Mouse (Mus musculus): Measurements from ENCODE around the gene Rer1. TPM values are rescaled to one million over a fixed set of nuclear protein-coding genes. Genes with fewer than 3 reads are reported as not detected.
A peak's percentile ranks its signal among the peaks of the same experiment; 100 is the strongest.

Rer1 gene
- total RNA-seq, 2 experiments from 2014 or later = 60.6 to 63.0 TPM

DNA sequence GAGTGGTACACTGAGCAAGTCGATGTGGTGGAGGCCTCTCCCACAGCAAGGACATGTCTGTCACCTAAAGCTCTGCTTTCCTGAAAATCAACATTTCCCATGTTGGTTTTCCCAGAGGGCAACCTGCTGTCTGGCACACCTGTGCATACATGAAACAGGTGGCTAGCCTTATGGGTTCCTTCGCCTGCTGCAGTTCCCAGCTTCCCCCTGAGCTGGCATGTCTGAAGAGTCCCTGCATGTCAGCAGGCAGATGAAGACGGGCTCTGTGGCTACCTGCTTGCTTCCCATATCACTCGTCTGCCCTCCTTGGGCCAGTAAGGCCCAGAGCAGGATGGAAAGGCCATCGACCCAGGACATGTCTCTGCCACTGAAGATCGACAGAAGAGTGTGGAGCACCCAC lies 11.3 kb upstream of the Rer1 start:
- Histone ChIP-seq H3K27ac (no peak overlapping the region), H3K4me3 (no peak overlapping the region)
- TF ChIP-seq CTCF (conservative IDR thresholded peaks at IDR 0.05) = no peak
- no peak for DNase-seq (ENCODE audit: low spot score in 2 of 2)

DNA sequence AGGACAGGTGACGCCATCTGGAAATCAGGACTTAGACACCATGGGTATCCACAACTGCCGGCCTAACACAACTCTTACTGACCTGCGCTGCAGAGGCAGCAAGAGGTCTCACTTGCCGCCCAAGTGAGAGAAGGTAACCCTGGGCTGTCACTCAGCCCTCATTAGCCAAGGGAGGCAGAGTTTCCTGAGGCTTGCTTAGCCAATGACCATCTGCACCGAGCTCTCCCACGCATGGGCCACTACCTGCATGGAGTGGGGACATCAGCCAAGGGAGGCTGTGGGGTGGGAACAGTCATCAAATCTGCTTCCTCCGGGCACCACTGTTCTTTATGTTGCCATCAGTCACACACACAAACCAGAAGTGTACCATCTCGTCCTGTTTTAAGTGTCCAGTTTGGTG lies 9.8 kb upstream of the Rer1 start:
- Histone ChIP-seq H3K27ac (0 out of 2 replicates have a peak overlapping the region, but pooled peaks have one; percentile 64), H3K4me3 (no peak overlapping the region)
- TF ChIP-seq CTCF (conservative IDR thresholded peaks at IDR 0.05) = no peak
- DNase-seq (ENCODE audit: low spot score in 2 of 2) = no peak

DNA sequence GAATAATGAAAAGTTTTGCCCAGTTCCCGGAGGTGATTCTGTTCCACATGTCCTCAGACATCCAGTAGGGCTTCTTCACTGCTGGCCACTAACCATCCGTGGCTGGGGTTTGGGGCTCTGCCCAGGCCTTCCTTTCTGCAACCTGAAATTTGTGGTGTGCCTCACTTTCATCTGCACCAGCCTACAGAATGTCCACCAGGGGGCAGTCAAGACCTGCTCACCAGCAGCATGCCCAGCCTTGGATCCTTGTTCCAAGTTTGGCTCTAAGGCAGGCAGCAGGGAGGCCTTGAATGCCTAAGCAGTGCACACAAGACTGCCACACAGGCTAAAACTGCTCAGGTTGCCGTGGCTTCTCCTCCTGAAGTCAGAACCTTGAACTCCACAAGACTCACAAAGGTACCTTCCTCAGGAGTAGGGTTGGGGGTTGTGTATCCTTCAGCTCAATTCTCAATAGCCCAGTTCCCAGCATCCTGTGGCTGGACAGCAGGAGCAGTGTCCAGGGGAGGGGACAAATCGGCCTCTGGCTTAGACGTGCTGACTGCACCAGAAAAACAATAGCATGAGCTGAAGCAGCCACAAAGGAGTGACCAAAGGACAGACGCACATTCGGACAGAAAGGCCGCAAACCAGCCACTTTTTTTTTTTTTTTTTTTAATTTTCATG lies 9.2 kb upstream of the Rer1 start:
- peak; percentile 87 to 89 for DNase-seq (ENCODE audit: low spot score in 2 of 2)
- Histone ChIP-seq H3K4me3 (no peak overlapping the region), H3K27ac (peak overlapping the region; percentile 64)
- peak; percentile 97 for TF ChIP-seq CTCF (conservative IDR thresholded peaks at IDR 0.05)

DNA sequence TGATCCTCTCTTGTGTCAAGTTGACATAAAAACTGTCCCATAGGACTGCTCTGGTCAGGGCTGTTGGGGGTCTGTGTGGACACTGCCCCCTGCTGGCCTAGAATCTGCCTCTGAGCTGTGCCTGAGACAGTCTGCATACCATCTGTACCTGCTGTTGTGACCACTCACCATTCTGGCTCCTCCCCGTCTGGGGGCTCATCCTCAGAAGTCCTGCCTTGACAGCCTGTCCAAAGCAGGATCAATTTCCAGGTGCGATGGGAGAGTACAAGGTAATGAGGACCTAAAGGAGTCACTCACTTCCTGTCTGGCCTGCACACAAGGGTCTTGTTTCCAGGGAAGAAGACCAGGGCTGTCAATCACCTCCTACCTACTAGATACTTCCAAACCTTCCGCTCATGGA lies 8.4 kb upstream of the Rer1 start:
- Histone ChIP-seq H3K27ac (peak overlapping the region; percentile 21; the same call in 1 of the 2 replicates), H3K4me3 (no peak overlapping the region)
- DNase-seq (ENCODE audit: low spot score in 2 of 2) = no peak
- TF ChIP-seq CTCF (conservative IDR thresholded peaks at IDR 0.05) = peak; percentile 81

DNA sequence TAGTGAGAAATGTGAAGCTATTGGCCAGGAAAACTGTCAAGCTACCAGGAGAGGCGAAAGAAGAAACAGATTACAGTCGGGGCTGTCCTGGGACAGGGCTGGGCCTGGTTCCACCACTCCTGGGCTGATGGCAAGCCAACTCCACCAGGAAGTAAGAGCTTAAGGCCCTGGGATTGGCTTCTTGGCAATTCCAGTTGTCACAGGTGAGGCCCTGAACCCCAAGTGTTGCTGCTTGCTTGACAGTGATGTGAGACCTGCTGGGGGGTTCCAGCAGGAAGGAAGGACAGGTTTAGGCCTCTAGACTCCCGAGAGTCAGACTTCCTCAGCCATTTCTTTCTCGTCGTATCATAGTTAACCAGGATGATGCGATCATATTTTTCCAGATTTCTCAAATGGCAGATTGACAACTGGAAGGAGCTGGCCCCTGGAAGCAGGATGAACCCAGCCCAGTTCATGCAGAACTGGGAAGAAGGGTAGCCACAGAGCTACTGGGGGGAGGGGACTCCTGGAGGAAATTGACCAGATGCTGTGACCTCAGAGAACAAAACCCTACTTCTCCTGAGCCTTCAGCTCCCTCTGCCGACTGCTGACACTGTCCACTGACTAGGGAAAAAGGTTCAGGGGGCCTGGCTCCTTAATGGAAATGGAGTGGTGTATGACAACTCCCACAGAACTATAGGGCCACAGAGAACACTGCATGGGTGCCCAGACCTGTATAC lies 7.4 kb upstream of the Rer1 start:
- Histone ChIP-seq H3K27ac (no peak overlapping the region), H3K4me3 (no peak overlapping the region)
- no peak for DNase-seq (ENCODE audit: low spot score in 2 of 2)
- TF ChIP-seq CTCF (conservative IDR thresholded peaks at IDR 0.05) = no peak

DNA sequence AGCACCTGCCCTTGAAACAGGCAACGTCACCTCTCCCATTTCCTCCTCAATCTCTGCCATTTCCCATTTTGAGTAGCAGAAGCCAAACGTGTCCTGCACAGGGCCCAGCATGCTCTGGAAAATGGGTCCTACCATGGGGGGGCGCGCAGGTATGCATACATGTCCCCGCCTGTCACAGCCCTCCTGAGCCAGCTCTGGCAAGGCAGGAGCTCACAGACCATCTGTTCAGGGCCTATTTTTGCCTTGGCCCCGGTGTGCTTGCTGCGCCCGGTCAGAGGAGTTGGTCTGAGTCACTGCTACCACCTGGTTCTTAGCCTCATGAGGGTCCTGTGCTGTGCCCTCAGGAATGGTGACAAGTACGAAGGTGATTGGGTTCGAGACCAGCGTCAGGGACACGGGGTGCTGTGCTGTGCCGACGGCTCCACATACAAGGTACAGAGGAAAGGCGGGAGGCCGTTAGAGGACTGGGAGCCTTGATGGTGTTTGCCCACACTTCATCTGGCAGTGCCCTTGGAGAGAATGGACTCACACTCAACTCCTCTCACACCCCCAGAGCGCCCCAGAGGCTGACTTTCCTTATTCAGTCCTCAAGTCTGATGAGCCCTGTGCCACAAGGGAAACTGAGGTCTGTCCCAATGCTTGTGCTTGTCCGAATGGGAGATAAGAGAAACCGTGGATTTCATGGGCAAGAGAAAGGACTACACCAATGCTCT lies 6.7 kb upstream of the Rer1 start:
- H3K27ac ChIP-seq = no peak overlapping the region
- DNase-seq (ENCODE audit: low spot score in 2 of 2) = no peak
- no peak overlapping the region for H3K4me3 ChIP-seq
- TF ChIP-seq CTCF (conservative IDR thresholded peaks at IDR 0.05) = no peak

DNA sequence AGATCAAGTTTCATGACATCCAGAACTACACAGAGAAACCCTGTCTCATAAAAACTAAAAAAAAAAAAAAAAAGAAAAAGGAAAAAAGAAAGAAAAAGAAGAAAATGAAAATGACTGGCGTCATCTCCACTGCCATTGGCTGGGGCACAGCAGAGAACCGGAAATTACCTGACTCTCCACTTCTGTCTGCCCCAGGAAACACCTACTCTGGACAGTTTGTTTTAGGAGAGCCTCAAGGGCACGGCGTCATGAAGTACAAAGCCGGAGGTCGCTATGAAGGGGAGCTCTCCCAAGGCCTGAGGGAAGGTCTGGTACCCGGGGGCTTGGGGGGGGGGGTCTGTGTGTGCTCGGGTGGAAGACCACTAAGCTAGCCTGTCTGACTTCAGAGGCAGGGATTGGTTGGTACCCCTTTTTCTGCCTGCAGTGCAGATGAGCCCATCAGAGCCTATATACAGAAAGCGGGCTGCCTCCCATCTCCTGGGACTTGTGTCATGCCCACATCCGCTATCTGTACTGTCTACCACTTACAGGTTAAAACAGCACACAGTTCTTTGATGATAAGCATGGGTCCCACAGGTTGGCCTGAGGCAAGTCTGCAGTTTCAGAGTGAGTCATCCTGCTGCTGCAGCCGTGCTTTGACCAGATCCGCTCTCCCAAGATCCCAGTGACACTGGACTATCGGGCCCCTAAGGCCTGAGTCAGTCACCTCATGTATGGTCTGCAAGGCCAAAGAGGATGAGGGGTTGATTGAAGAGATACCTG lies 4.7 kb upstream of the Rer1 start:
- no peak overlapping the region for H3K27ac ChIP-seq
- no peak for DNase-seq (ENCODE audit: low spot score in 2 of 2)
- no peak for TF ChIP-seq CTCF (conservative IDR thresholded peaks at IDR 0.05)
- no peak overlapping the region for H3K4me3 ChIP-seq

DNA sequence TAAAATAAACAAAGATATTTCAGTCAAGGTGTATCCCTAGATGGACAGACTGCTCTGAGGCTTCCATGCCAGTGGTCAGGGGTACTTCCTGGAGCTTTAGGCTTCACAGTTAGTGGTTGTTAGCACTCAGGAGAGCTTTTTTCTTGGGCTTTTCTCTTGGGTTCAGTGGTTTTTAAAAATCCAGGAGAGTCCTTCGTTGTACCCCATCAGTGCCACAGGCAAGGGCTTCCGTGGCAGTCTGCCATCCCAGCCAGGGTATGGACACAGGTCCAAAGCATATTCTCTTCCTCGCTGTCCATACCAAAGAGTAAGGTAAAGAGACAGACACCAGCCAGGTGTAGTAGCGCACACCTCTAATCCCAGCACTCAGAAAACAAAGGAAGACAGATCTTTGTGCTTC lies 4.0 kb upstream of the Rer1 start:
- H3K4me3 ChIP-seq = no peak overlapping the region
- DNase-seq (ENCODE audit: low spot score in 2 of 2) = no peak
- TF ChIP-seq CTCF (conservative IDR thresholded peaks at IDR 0.05) = no peak
- H3K27ac ChIP-seq = no peak overlapping the region

DNA sequence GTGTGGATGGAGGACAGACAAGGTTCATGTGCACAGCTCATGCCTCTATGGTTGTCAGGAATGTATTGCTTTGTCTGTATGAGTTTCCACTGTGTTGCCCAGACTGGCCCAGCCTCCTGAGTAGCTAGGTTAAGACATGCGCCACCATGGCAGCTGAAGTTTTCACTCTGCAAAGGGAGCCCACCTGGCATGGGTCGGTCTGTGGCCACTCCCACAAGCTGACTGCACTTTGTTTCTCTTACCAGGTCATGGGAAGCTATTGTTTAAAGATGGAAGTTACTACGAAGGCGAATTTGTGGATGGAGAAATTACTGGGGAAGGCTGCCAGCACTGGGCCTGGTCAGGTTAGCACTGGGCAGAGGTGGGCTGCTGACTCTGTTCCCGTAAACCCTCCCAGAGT lies 3.1 kb upstream of the Rer1 start:
- Histone ChIP-seq H3K4me3 (no peak overlapping the region), H3K27ac (no peak overlapping the region)
- no peak for TF ChIP-seq CTCF (conservative IDR thresholded peaks at IDR 0.05)
- DNase-seq (ENCODE audit: low spot score in 2 of 2) = no peak

DNA sequence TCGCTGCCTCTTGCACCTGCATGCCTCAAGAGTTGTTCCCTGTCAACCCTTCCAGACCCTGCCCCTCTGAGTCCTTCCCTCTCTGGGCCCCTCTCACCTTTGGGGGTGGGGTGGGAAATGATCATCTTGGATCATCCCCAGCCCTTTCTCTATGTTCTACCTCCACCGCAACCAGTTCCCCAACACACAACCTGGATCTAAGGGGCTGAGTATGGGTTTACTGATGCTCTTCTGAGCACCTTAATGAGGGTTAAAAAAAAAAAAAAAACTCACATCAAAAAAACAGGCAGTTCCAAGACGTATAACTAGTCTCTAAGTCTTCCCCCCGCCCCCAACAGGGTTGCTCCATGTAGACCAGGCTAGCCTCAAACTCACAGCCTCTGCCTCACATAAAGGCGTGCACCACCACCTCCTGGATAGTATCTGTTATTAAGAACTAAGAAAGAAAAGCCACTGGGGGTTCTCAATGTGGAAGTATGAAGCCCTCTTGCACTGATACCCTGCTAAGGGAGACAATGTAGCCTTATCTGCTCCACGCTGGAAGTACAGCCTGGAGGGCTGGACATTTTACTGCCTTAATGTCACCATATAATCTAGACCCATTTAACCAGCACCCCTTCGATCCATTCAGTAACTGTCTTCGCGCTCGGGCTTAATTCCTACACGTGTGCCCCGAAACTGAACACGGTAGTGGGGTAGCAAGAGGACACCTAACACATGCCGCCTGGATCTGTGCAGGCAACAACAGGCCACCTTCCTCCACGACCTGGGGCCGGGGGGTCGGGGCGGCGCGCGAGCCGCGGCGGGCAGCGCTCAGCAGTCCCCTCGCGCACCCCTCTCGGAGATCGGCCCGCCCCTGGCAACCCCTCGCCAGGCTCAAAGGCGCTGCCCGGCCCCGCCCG lies 725 bp downstream of the Rer1 start:
- H3K4me3 ChIP-seq = peak overlapping the region; percentile 96
- TF ChIP-seq CTCF (conservative IDR thresholded peaks at IDR 0.05) = no peak
- peak overlapping the region; percentile 93 for H3K27ac ChIP-seq
- no peak for DNase-seq (ENCODE audit: low spot score in 2 of 2)

DNA sequence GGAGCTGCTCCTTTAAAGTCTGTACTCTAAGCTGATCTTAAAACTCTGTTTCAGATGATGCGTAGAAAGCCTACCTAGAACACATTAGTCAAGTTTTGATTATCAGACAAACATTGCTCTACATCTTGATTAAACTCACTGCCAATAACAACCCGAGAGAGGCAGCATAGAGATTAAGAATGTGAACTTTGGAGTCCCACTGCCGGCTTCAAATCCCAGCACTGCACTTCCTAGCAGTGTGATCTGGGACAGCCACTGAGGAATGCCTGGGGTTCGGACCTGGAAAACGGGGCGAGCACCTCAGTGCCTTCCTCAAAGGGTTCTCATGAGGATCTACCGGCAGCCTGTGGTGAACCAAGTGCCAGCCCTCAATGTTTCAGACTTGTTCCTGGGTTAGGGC lies 1.8 kb downstream of the Rer1 start:
- Histone ChIP-seq H3K4me3 (no peak overlapping the region), H3K27ac (no peak overlapping the region)
- DNase-seq (ENCODE audit: low spot score in 2 of 2) = no peak
- no peak for TF ChIP-seq CTCF (conservative IDR thresholded peaks at IDR 0.05)

DNA sequence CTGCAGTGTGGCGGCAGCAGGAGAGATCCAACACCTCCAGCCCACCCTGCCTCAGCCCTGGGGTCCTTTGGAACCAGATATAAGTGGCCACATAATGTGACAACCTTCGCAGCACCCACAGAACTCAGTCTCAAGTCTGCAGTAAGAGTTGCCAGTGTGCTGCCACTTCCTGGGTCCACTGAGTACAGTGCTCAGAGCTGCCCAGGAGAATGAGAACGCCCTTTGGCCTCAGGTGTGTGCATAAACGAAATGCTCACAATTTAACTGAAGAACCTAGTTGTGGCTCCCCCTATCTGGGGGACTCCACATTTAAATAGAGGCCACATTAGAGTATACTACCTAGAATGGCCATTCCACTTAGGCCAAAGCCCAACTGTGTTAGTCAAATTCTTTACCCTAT lies 2.6 kb downstream of the Rer1 start:
- no peak for DNase-seq (ENCODE audit: low spot score in 2 of 2)
- TF ChIP-seq CTCF (conservative IDR thresholded peaks at IDR 0.05) = peak; percentile 24
- Histone ChIP-seq H3K4me3 (no peak overlapping the region), H3K27ac (no peak overlapping the region)
